Mouse (Mus musculus) heart, postnatal 0 days (tissue): ENCODE measurements at regions not wholly inside any gene's neighbourhood (a gene's known extent, or its start where the extent isn't known, plus 50 kb on each side); places are given as distances from the start of the nearest gene placed in this dataset.
A peak's percentile ranks its signal among the peaks of the same experiment; 100 is the strongest.

ENCODE experiments used
- ATAC-seq: fragments of 200-750 bp; cut with Nextera tagmentation; 2 replicates; pipeline ENCODE4 v1.8.0; 2017; ENCODE audit warnings: low read depth, moderate number of reproducible peaks, moderate library complexity; ENCODE audit not compliant: insufficient read depth
- DNase-seq: peaks from one replicate; pipeline ENCODE4 v3.0.0-alpha.2; 2016; ENCODE audit warnings: low spot score
- H3K27ac ChIP-seq: fragments of 300-500 bp; sonication (generic); 2 replicates; pipeline ENCODE4 v1.5.1; 2014; ENCODE audit warnings: low read depth, mild to moderate bottlenecking
- H3K27me3 ChIP-seq: fragments of 300-500 bp; sonication (generic); 2 replicates; pipeline ENCODE4 v1.6.1; 2014; ENCODE audit warnings: low read length, mixed read lengths; ENCODE audit not compliant: control insufficient read depth, insufficient read depth
- H3K36me3 ChIP-seq: fragments of 300-500 bp; sonication (generic); replicated peaks from 2 replicates; pipeline ENCODE4 v1.6.1; 2014; ENCODE audit warnings: low read length, mixed read lengths; ENCODE audit not compliant: control insufficient read depth, insufficient read depth
- H3K4me1 ChIP-seq: fragments of 300-500 bp; sonication (generic); 2 replicates; pipeline ENCODE4 v1.6.1; 2014; ENCODE audit warnings: antibody characterized with exemption; ENCODE audit not compliant: control insufficient read depth, insufficient read depth
- H3K4me2 ChIP-seq: fragments of 300-500 bp; sonication (generic); 2 replicates; pipeline ENCODE4 v1.6.1; 2014; ENCODE audit warnings: low read depth, mild to moderate bottlenecking, low read length, moderate library complexity
- H3K4me3 ChIP-seq: fragments of 300-500 bp; sonication (generic); 2 replicates; pipeline ENCODE4 v1.5.1; 2014; ENCODE audit warnings: low read depth, low read length
- H3K9ac ChIP-seq: fragments of 300-500 bp; sonication (generic); replicated peaks from 2 replicates; pipeline ENCODE4 v1.6.1; 2014; ENCODE audit warnings: low read depth, low read length, mixed read lengths
- H3K9me3 ChIP-seq: fragments of 300-500 bp; sonication (generic); replicated peaks from 2 replicates; pipeline ENCODE4 v1.6.1; 2016; ENCODE audit warnings: low read length; ENCODE audit not compliant: control insufficient read depth
- CTCF ChIP-seq: IDR thresholded peaks from 2 replicates; pipeline ENCODE4 v1.5.1; 2016; ENCODE audit warnings: antibody characterized with exemption, control low read depth, low read depth
- EP300 ChIP-seq: IDR thresholded peaks from 2 replicates; pipeline ENCODE4 v1.6.1; 2016; ENCODE audit warnings: antibody characterized with exemption, low read depth
- WGBS: fragments of 180-500 bp; shearing (Covaris S2); extraction: QIAGEN DNeasy Blood & Tissue Kit; methylation state at CpG from one replicate; pipeline ENCODE4 v1.1.7; 2014; 5-methylcytosine and 5-hydroxymethylcytosine counted together

GRCm38 (mm10) chr3:70384235-70384634, 376.8 kb downstream of the Otol1 start:
- 51% methylated on average over 1 of the region's 1 CpGs for WGBS
- TF ChIP-seq CTCF (no peak), EP300 (no peak)
- no peak for ATAC-seq

GRCm38 (mm10) chr3:70385961-70386360, 378.5 kb downstream of the Otol1 start:
- Histone ChIP-seq H3K9me3 (no peaks in the 10 kb centered on the region), H3K4me3 (no peak overlapping the region), H3K4me2 (no peak overlapping the region), H3K27ac (no peak overlapping the region), H3K36me3 (no peaks in the 10 kb centered on the region), H3K27me3 (no peaks in the 10 kb centered on the region), H3K9ac (no peak overlapping the region), H3K4me1 (no peaks in the 10 kb centered on the region)
- ATAC-seq (no peak), DNase-seq (no peak)
- 57% methylated on average over 4 of the region's 4 CpGs for WGBS
- TF ChIP-seq CTCF: no peak
- no peak for TF ChIP-seq EP300

More at GRCm38 (mm10) chr3:70384235-70384634, 376.8 kb downstream of the Otol1 start:
- Histone ChIP-seq H3K36me3 (no peaks in the 10 kb centered on the region), H3K9ac (no peak overlapping the region), H3K4me2 (no peak overlapping the region), H3K4me3 (no peak overlapping the region), H3K9me3 (no peaks in the 10 kb centered on the region), H3K27ac (no peak overlapping the region), H3K4me1 (no peaks in the 10 kb centered on the region), H3K27me3 (no peaks in the 10 kb centered on the region)
- DNase-seq: no peak

- Histone ChIP-seq H3K4me1 (no peaks in the 10 kb centered on the region), H3K9me3 (no peaks in the 10 kb centered on the region; the same call in 1 of the 2 replicates), H3K4me3 (no peak overlapping the region), H3K9ac (no peak overlapping the region), H3K27me3 (no peaks in the 10 kb centered on the region), H3K27ac (no peak overlapping the region), H3K36me3 (no peaks in the 10 kb centered on the region), H3K4me2 (no peak overlapping the region)
- 67% methylated on average over 2 of the region's 2 CpGs for WGBS
- ATAC-seq: no peak
- DNase-seq: no peak
- no peak for TF ChIP-seq CTCF
- TF ChIP-seq EP300: no peak
Measured at GRCm38 (mm10) chr3:70401187-70401586, 393.8 kb downstream of the Otol1 start.

GRCm38 (mm10) chr3:70406571-70406970, 399.2 kb downstream of the Otol1 start:
- TF ChIP-seq EP300 (no peak), CTCF (peak; percentile 28)
- Histone ChIP-seq H3K9me3 (no peaks in the 10 kb centered on the region; the same call in 1 of the 2 replicates), H3K4me2 (no peak overlapping the region), H3K27me3 (no peaks in the 10 kb centered on the region), H3K4me1 (no peaks in the 10 kb centered on the region), H3K27ac (no peak overlapping the region), H3K4me3 (no peak overlapping the region), H3K9ac (no peak overlapping the region), H3K36me3 (no peaks in the 10 kb centered on the region)
- DNase-seq: no peak
- 74% methylated on average over 1 of the region's 1 CpGs for WGBS
- ATAC-seq: no peak

- 70% methylated on average over 4 of the region's 4 CpGs for WGBS
- Histone ChIP-seq H3K9ac (no peak overlapping the region), H3K4me3 (no peak overlapping the region), H3K4me1 (no peaks in the 10 kb centered on the region), H3K27me3 (no peaks in the 10 kb centered on the region), H3K36me3 (no peaks in the 10 kb centered on the region), H3K9me3 (no peaks in the 10 kb centered on the region), H3K27ac (no peak overlapping the region), H3K4me2 (no peak overlapping the region)
- ATAC-seq (no peak), DNase-seq (no peak)
- TF ChIP-seq EP300 (no peak), CTCF (no peak)
Measured at GRCm38 (mm10) chr3:70418273-70418672, 410.9 kb downstream of the Otol1 start.

GRCm38 (mm10) chr3:70422016-70422415, 414.6 kb downstream of the Otol1 start:
- TF ChIP-seq CTCF (no peak), EP300 (no peak)
- Histone ChIP-seq H3K4me2 (no peak overlapping the region), H3K4me3 (no peak overlapping the region), H3K27ac (no peak overlapping the region), H3K9ac (no peak overlapping the region), H3K9me3 (no peaks in the 10 kb centered on the region), H3K27me3 (no peaks in the 10 kb centered on the region), H3K4me1 (no peaks in the 10 kb centered on the region), H3K36me3 (no peaks in the 10 kb centered on the region)
- DNase-seq (no peak), ATAC-seq (no peak)
- WGBS: 76% methylated on average over 1 of the region's 1 CpGs
